Mouse (Mus musculus) liver, embryonic 16.5 days (tissue): ENCODE data around the gene Ccdc138. TPM values are rescaled to one million over a fixed set of nuclear protein-coding genes. Genes with fewer than 3 reads are reported as not detected.

Source experiments
- ATAC-seq: fragments of 200-750 bp; cut with Nextera tagmentation; 2 replicates; pipeline ENCODE4 v1.8.0; 2017; ENCODE audit warnings: low read depth, mild to moderate bottlenecking, moderate number of reproducible peaks, moderate library complexity
- H3K27ac ChIP-seq: fragments of 300-500 bp; sonication (generic); 2 replicates; pipeline ENCODE4 v1.5.1; 2014; ENCODE audit warnings: mild to moderate bottlenecking, low read length
- H3K27me3 ChIP-seq: fragments of 300-500 bp; sonication (generic); 2 replicates; pipeline ENCODE4 v1.6.1; 2014; ENCODE audit warnings: low read depth, low read length, mixed read lengths; ENCODE audit not compliant: control insufficient read depth, insufficient read depth
- H3K36me3 ChIP-seq: fragments of 300-500 bp; sonication (generic); 2 replicates; pipeline ENCODE4 v1.6.1; 2014; ENCODE audit warnings: mild to moderate bottlenecking; ENCODE audit not compliant: control insufficient read depth, insufficient read depth
- H3K4me1 ChIP-seq: fragments of 300-500 bp; sonication (generic); 2 replicates; pipeline ENCODE4 v1.6.1; 2014; ENCODE audit warnings: low read depth, low read length, mixed read lengths; ENCODE audit not compliant: control insufficient read depth
- H3K4me2 ChIP-seq: fragments of 300-500 bp; sonication (generic); 2 replicates; pipeline ENCODE4 v1.6.1; 2014; ENCODE audit warnings: low read depth, low read length, mixed read lengths
- H3K4me3 ChIP-seq: fragments of 300-500 bp; sonication (generic); 2 replicates; pipeline ENCODE4 v1.5.1; 2014; ENCODE audit warnings: low read depth, mild to moderate bottlenecking, low read length
- H3K9ac ChIP-seq: fragments of 300-500 bp; sonication (generic); 2 replicates; pipeline ENCODE4 v1.6.1; 2014; ENCODE audit warnings: low read depth, low read length
- H3K9me3 ChIP-seq: fragments of 300-500 bp; sonication (generic); replicated peaks from 2 replicates; pipeline ENCODE4 v1.6.1; 2016; ENCODE audit warnings: low read length; ENCODE audit not compliant: control insufficient read depth
- WGBS: fragments of 180-500 bp; shearing (Covaris S2); extraction: QIAGEN DNeasy Blood & Tissue Kit; methylation state at CpG from one replicate; pipeline ENCODE4 v1.1.7; 2014; ENCODE audit not compliant: insufficient replicate concordance; 5-methylcytosine and 5-hydroxymethylcytosine counted together
- polyA plus RNA-seq: library from polyadenylated mRNA; unstranded; fragments of >200 nt; fragmentation: Nextera tagmentation; extraction: Ambion mirVana; gene quantifications from 2 replicates; pipeline ENCODE4 v1.2.1, GENCODE M21; 2015

The Ccdc138 gene
- polyA plus RNA-seq, 1 experiment from 2014 or later, result 2.5 TPM

GRCm38 (mm10) chr10:58600983-58601382 is 103.2 kb downstream of the Ccdc138 start:
- no peaks in the 10 kb centered on the region for H3K36me3 ChIP-seq
- 28% methylated on average over 5 of the region's 5 CpGs for WGBS
- no peak overlapping the region for H3K4me3 ChIP-seq
- no peak for ATAC-seq
- no peaks in the 10 kb centered on the region for H3K4me1 ChIP-seq
- H3K4me2 ChIP-seq, result no peak overlapping the region
- no peaks in the 10 kb centered on the region for H3K27me3 ChIP-seq
- H3K9me3 ChIP-seq, result no peaks in the 10 kb centered on the region
- no peak overlapping the region for H3K27ac ChIP-seq
- H3K9ac ChIP-seq, result no peak overlapping the region

DNA sequence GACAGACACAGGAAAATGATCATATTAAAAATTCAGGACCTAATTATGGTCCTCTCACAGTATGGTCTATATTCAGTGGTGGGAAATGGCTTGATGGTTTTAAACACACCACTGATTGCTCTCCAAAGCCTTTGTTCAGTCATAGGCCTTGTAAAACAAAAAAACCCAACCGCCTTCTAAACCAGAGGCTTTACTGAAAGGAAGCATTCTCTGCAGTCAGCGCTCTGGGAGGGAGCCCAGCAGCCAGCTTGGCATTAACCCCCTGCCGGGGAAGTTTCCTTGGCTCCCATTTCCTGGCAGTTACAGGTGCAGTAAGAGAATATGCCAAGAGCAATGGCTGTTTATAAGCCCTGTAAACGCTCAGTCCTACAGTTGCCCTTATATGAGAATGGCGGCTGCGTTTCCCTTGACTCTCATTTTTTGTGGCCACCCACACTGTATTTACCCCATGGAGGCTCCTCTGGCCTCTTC is 103.7 kb downstream of the Ccdc138 start:
- no peaks in the 10 kb centered on the region for H3K27me3 ChIP-seq
- H3K9ac ChIP-seq, result no peak overlapping the region
- H3K27ac ChIP-seq, result no peak overlapping the region
- no peaks in the 10 kb centered on the region for H3K36me3 ChIP-seq
- no peak overlapping the region for H3K4me2 ChIP-seq
- H3K4me1 ChIP-seq, result no peaks in the 10 kb centered on the region
- WGBS, result 49% methylated on average over 6 of the region's 6 CpGs
- no peak for ATAC-seq
- no peak overlapping the region for H3K4me3 ChIP-seq
- no peaks in the 10 kb centered on the region for H3K9me3 ChIP-seq

- ATAC-seq, result no peak
- Histone ChIP-seq H3K9me3 (no peaks in the 10 kb centered on the region), H3K27me3 (no peaks in the 10 kb centered on the region), H3K27ac (no peak overlapping the region), H3K4me3 (no peak overlapping the region), H3K4me1 (no peaks in the 10 kb centered on the region), H3K9ac (no peak overlapping the region), H3K4me2 (no peak overlapping the region), H3K36me3 (no peaks in the 10 kb centered on the region)
- 61% methylated on average over 7 of the region's 7 CpGs for WGBS
These were observed 104.2 kb downstream of the Ccdc138 start for GRCm38 (mm10) chr10:58601946-58602345.

GRCm38 (mm10) chr10:58604779-58605178 is 107.0 kb downstream of the Ccdc138 start:
- no peak overlapping the region for H3K4me2 ChIP-seq
- H3K27me3 ChIP-seq, result no peaks in the 10 kb centered on the region
- no peaks in the 10 kb centered on the region for H3K9me3 ChIP-seq
- ATAC-seq, result no peak
- 48% methylated on average over 2 of the region's 2 CpGs for WGBS
- no peak overlapping the region for H3K4me3 ChIP-seq
- H3K4me1 ChIP-seq, result no peaks in the 10 kb centered on the region
- no peak overlapping the region for H3K27ac ChIP-seq
- H3K36me3 ChIP-seq, result no peaks in the 10 kb centered on the region
- H3K9ac ChIP-seq, result no peak overlapping the region

DNA sequence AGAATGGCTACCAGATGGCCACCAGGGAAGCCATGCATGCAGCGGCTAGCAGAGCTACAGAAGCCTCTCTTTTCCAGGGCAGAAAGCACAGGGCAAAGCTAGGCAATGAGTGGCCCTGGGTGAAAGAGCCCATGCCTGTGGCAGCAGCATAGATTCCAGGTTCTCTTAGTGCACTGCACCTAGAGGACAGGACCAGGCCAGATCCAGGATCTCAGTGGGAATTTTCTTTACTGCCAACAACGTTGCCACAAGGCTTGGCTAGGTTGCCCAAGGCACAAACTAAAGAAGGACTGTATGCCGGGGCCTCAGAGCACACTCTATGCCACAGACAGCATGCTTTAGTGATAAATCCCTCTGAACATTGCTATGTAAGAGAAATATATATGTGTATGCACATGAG is 108.6 kb downstream of the Ccdc138 start:
- no peak overlapping the region for H3K9ac ChIP-seq
- no peaks in the 10 kb centered on the region for H3K4me1 ChIP-seq
- no peak for ATAC-seq
- WGBS, result 58% methylated on average over 3 of the region's 3 CpGs
- no peak overlapping the region for H3K4me3 ChIP-seq
- no peaks in the 10 kb centered on the region for H3K36me3 ChIP-seq
- H3K27me3 ChIP-seq, result no peaks in the 10 kb centered on the region
- no peaks in the 10 kb centered on the region for H3K9me3 ChIP-seq
- H3K4me2 ChIP-seq, result no peak overlapping the region
- no peak overlapping the region for H3K27ac ChIP-seq

- Histone ChIP-seq H3K36me3 (no peaks in the 10 kb centered on the region), H3K27ac (no peak overlapping the region), H3K4me3 (no peak overlapping the region), H3K9me3 (no peaks in the 10 kb centered on the region), H3K9ac (no peak overlapping the region), H3K4me2 (no peak overlapping the region), H3K27me3 (no peaks in the 10 kb centered on the region), H3K4me1 (no peaks in the 10 kb centered on the region)
- 45% methylated on average over 3 of the region's 3 CpGs for WGBS
- no peak for ATAC-seq
These were observed 111.1 kb downstream of the Ccdc138 start for GRCm38 (mm10) chr10:58608858-58609257.

- H3K9ac ChIP-seq, result no peak overlapping the region
- ATAC-seq, result no peak
- no peaks in the 10 kb centered on the region for H3K9me3 ChIP-seq
- no peaks in the 10 kb centered on the region for H3K36me3 ChIP-seq
- no peak overlapping the region for H3K4me2 ChIP-seq
- 59% methylated on average over 7 of the region's 7 CpGs for WGBS
- H3K4me1 ChIP-seq, result no peaks in the 10 kb centered on the region
- H3K27ac ChIP-seq, result no peak overlapping the region
- H3K27me3 ChIP-seq, result no peaks in the 10 kb centered on the region
- H3K4me3 ChIP-seq, result no peak overlapping the region
These were observed 112.9 kb downstream of the Ccdc138 start for GRCm38 (mm10) chr10:58610484-58611261.

DNA sequence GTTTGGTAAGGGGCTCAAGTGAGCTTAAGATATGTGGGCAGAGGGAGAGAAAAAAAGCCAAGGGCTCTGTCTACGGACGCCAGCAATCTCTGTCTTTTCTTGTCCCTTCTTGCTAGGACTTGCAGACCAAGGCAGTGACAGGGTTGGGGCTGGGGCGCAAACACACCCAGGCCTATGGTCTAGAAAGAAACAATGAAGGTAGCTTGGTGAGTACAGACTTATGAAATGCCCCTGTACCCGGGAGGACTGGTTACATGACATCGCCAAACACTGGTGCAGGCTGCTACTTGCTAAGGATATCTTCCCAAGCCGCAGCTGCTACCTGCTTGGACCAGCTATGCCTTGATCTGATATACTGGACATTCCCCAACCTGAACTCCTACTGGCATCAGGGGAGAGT is 116.9 kb downstream of the Ccdc138 start:
- Histone ChIP-seq H3K9me3 (no peaks in the 10 kb centered on the region), H3K4me2 (no peak overlapping the region), H3K36me3 (no peaks in the 10 kb centered on the region), H3K4me3 (no peak overlapping the region), H3K4me1 (no peaks in the 10 kb centered on the region), H3K27ac (no peak overlapping the region), H3K27me3 (no peaks in the 10 kb centered on the region), H3K9ac (no peak overlapping the region)
- 63% methylated on average over 6 of the region's 6 CpGs for WGBS
- no peak for ATAC-seq

GRCm38 (mm10) chr10:58616565-58616964 is 118.8 kb downstream of the Ccdc138 start:
- no peak overlapping the region for H3K4me3 ChIP-seq
- no peaks in the 10 kb centered on the region for H3K36me3 ChIP-seq
- H3K4me1 ChIP-seq, result no peaks in the 10 kb centered on the region
- H3K27ac ChIP-seq, result no peak overlapping the region
- no peak overlapping the region for H3K9ac ChIP-seq
- WGBS, result 68% methylated on average over 5 of the region's 5 CpGs
- no peaks in the 10 kb centered on the region for H3K27me3 ChIP-seq
- H3K9me3 ChIP-seq, result no peaks in the 10 kb centered on the region
- no peak for ATAC-seq
- H3K4me2 ChIP-seq, result no peak overlapping the region
